Mouse (Mus musculus): ENCODE data around the gene Gm9745. TPM values are rescaled to one million over a fixed set of nuclear protein-coding genes. Genes with fewer than 3 reads are reported as not detected.
"Not testable (repeated sequence)": the region's sequence is repeated elsewhere in the genome, so short reads cannot be mapped to it uniquely, and the experiment has no call there.

The Gm9745 gene
- not detected for total RNA-seq (2021)

GRCm38 (mm10) chr13:8948131-8948530 is at the start of gene Gm9745:
TSS of gene Gm9745 (minus strand) at chr13:8948231.
- DNase-seq; intact Hi-C loops (cut with DNase I): not testable (repeated sequence)

- not testable (repeated sequence) for DNase-seq
- intact Hi-C loops (cut with DNase I) = loop anchor here (5.0 kb wide), 1 partner anchor 95 kb away; the partner anchor contains the start of gene Larp4b
Measured at GRCm38 (mm10) chr13:8997221-8997620, 49.2 kb upstream of the Gm9745 start.

- intact Hi-C loops (cut with DNase I) = loop anchor here (5.0 kb wide), 1 partner anchor 96 kb away; the partner anchor contains the start of gene Larp4b
- peak; percentile 96 for DNase-seq
Measured at GRCm38 (mm10) chr13:8995990-8996786, 48.2 kb upstream of the Gm9745 start, which contains the start of gene Gtpbp4. TSS of gene Gtpbp4 (minus strand) at chr13:8996083.

GRCm38 (mm10) chr13:8995159-8995989 is 47.3 kb upstream of the Gm9745 start:
- DNase-seq = no peak
- intact Hi-C loops (cut with DNase I) = loop anchor here (5.0 kb wide), 1 partner anchor 97 kb away; the partner anchor contains the start of gene Larp4b

- DNase-seq = no peak
- intact Hi-C loops (cut with DNase I) = no loop called here
Measured at GRCm38 (mm10) chr13:8992231-8992630, 44.2 kb upstream of the Gm9745 start.

- intact Hi-C loops (cut with DNase I) = loop anchor here (10.0 kb wide), 1 partner anchor 172 kb away; no protein-coding TSS in a partner anchor
- DNase-seq = no peak
Measured at GRCm38 (mm10) chr13:8972972-8973371, 24.9 kb upstream of the Gm9745 start.

- intact Hi-C loops (cut with DNase I) = loop anchor here (10.0 kb wide), 1 partner anchor 172 kb away; no protein-coding TSS in a partner anchor
Measured at GRCm38 (mm10) chr13:8972369-8972768, 24.3 kb upstream of the Gm9745 start.

GRCm38 (mm10) chr13:8967742-8968141 is 19.7 kb upstream of the Gm9745 start:
- DNase-seq = no peak
- intact Hi-C loops (cut with DNase I) = no loop called here

More at GRCm38 (mm10) chr13:8972369-8972768, 24.3 kb upstream of the Gm9745 start:
- DNase-seq = no peak

- intact Hi-C loops (cut with DNase I) = no loop called here
- no peak for DNase-seq
Measured at GRCm38 (mm10) chr13:8965224-8965623, 17.2 kb upstream of the Gm9745 start.

GRCm38 (mm10) chr13:8962266-8962665 is 14.2 kb upstream of the Gm9745 start:
- intact Hi-C loops (cut with DNase I); DNase-seq: not testable (repeated sequence)

GRCm38 (mm10) chr13:8961128-8961888 is 13.3 kb upstream of the Gm9745 start:
- intact Hi-C loops (cut with DNase I); DNase-seq: not testable (repeated sequence)

GRCm38 (mm10) chr13:8959554-8959953 is 11.5 kb upstream of the Gm9745 start:
- intact Hi-C loops (cut with DNase I) = not testable (repeated sequence)

GRCm38 (mm10) chr13:8959058-8959457 is 11.0 kb upstream of the Gm9745 start:
- DNase-seq; intact Hi-C loops (cut with DNase I): not testable (repeated sequence)

More at GRCm38 (mm10) chr13:8959554-8959953, 11.5 kb upstream of the Gm9745 start:
- DNase-seq = not testable (repeated sequence)

GRCm38 (mm10) chr13:8956873-8957272 is 8.8 kb upstream of the Gm9745 start:
- DNase-seq; intact Hi-C loops (cut with DNase I): not testable (repeated sequence)

- intact Hi-C loops (cut with DNase I); DNase-seq: not testable (repeated sequence)
Measured at GRCm38 (mm10) chr13:8955127-8955526, 7.1 kb upstream of the Gm9745 start.

GRCm38 (mm10) chr13:8952563-8952962 is 4.5 kb upstream of the Gm9745 start, which contains the start of gene Idi2:
TSS of gene Idi2 (plus strand) at chr13:8952863.
- DNase-seq; intact Hi-C loops (cut with DNase I): not testable (repeated sequence)

GRCm38 (mm10) chr13:8943828-8944227 is 4.2 kb downstream of the Gm9745 start:
- DNase-seq; intact Hi-C loops (cut with DNase I): not testable (repeated sequence)

- DNase-seq; intact Hi-C loops (cut with DNase I): not testable (repeated sequence)
Measured at GRCm38 (mm10) chr13:8941701-8942100, 6.3 kb downstream of the Gm9745 start.

GRCm38 (mm10) chr13:8941110-8941509 is 6.9 kb downstream of the Gm9745 start:
- DNase-seq; intact Hi-C loops (cut with DNase I): not testable (repeated sequence)

- intact Hi-C loops (cut with DNase I); DNase-seq: not testable (repeated sequence)
Measured at GRCm38 (mm10) chr13:8937611-8938140, 10.4 kb downstream of the Gm9745 start.

Data from left cerebral cortex, postnatal 4 days (tissue).